Mouse (Mus musculus) kidney, adult 9 months (tissue): ENCODE measurements around the gene Blnk.

ENCODE experiments used
- DNase-seq: peaks from one replicate; pipeline ENCODE4 v3.0.0; 2022

The Blnk gene

DNA sequence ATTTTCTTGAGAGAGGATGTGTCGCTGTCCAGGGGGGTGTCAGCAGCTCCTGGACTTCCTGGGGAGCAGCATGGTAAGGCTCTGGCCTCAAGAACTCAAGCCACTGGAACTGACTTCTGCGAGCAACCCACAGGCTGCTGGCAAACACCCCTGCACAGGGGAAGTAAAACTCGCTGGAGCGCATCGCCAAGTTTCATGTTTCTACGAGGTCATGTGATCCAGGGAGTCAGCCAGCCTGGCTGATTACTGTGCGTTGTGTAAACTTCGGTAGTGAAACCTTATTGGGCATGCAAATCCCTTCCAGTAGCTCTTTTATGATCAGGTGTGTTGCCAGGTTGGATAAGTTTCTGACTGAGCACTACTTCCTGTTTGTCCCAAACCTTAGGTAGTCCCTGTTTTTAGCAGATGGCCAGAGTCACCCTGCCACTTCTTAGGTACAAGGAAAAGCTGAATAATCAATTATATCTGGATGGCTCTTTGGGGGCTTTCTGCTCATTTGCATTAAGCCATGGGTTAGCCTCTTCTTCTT, at the start of gene Blnk:
Blnk (minus strand) TSS at position 479 of the 529 bp plus-strand sequence.
- DNase-seq = peak; percentile 92

DNA sequence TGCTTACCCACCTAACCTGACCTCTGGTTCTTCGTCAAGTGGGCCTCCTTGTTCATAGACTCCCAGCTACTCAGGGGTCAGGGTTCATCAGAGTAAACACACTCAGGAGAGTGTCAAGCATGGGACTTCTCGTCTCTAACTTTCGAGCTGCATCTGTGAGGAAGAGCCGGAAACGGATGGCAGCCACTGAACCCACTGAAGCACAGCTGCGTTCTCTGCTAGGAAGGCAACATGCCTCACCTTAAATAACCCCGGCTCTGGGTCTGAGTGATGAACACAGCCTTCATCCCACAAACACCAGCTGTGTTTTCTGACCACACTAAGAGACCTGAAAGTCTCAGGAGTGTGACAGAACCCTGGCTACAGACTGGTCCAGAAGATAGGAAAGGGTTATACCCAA, 44.8 kb upstream of the Blnk start:
- DNase-seq = no peak

DNA sequence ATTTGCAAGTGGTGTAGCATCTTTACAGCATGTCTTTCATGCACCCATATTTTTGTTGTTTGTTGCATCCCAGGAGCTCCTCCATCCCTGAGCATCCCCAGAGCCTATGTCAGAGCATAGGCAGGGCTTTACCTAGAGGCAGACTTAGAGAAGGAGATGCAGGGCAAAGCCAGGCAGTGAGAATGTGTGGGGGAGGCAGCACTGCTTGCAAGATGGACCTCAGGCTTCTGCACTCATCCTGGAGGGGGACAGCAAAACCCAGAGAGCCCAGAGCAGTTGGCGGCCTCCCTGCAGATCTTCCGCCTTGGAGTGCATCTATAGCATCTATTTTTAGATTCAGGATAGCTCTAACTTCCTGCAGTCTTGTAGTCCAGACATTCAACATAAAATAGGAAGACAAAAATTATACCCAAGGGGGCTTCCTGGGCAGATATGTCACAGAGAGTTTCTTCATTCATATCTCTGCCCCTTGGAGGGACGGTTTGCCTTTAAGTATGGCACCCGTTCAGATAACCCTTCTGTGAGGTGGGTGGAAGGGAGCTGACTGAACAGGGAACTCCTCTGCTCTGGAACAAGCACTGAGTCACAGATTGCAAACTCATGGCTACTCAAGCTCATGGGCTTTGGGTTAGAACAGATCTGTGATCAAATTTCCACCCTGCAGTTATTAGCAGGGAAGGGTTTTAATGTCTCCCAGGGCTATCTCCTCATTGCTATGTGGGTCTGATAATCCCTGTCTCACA, 41.6 kb upstream of the Blnk start:
- no peak for DNase-seq

DNA sequence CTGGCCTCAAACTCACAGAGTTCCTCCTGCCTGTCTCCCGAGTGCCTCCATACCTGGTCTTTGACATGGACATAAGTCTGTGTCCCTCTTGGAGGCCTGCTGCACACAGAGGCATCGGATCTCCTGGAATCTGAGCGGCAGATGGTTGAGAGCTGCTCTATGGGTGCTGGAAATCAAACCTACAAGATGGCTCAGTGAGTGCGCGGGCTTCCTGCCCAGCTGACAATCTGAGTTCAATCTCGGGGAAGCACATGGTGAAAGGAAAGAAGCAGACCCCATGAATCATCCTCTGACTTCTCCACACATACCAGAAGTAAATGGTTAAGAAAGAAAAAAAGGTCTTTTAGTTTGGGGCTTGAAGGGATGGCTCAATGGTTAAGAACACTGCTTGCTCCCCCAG, 37.5 kb upstream of the Blnk start:
- no peak for DNase-seq

DNA sequence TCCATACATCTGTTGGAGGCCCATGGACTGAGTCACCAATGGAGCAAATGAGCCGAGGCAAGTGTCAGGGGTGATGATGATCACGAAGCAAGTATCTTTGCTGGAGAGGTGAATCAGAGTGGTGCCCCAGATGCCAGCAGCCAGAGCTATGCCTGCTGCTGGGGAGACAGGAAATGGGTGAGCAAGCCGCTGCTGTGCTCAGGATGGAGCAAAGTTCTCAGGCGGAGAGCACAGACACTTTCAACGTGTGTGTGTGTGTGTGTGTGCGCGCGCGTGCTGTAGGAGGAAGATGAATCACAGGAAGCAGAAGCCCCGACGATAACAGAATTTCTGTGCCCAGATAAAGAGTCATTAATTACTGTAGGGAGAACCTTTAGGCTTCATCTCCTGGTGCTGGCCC, 36.7 kb upstream of the Blnk start:
- no peak for DNase-seq

DNA sequence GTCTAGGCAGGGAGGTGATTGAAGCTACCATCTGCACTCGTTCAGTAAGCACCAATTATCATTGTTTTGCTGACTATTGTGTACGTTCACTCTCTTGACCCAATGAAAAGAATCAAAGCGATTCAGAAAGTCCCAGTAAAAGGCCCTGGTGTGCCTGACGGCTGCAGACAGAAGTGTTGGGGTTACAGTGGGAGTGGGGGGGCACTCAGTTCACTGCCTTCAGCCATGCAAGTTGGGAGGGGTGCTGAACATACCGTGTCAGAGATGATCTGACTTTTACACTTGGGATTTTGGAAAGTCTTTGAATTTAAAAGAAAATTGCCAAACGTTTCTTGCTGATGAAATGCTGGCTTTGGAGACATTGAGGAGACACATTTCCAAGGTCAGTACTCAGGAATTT, 35.8 kb upstream of the Blnk start:
- no peak for DNase-seq

DNA sequence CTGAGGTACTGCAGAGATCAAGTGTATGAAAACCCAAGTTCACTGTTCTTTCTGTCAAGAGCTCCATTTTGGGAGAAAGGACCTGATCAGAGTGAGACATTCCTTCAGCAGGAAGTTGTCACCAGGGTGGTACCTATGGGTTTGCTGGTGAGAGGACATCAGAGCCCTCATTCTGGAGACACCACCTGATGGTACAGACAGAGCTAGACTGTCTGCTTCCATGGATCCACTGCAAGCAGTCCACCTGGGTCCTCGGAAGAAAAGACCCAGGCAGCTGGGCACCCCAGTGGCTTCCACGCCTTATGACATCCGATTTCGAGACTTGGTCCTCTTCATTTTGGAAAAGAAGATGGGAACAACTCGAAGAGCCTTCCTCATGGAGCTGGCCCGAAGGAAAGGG, 34.9 kb upstream of the Blnk start, which contains the start of gene Dntt:
Dntt (plus strand) TSS at position 57 of the 400 bp plus-strand sequence.
- DNase-seq = no peak

DNA sequence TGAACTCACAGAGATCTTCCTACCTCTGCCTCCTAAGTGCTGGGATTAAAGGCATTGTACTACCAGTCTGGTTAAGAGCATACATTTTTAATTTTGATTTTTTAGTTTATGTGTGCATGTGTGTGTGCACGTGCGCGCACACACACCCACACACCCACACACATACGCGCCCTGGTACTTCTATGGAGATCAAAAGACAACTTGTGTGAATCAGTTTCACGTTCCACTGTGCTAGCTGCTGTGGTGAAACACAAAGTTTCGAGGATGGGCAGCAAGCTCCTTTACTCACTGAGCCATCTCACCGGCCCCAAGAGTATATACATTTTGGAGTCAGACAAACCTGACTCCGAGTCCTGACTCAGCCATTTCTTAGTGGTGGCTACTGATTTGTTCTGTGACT, 33.3 kb upstream of the Blnk start:
- DNase-seq = no peak

DNA sequence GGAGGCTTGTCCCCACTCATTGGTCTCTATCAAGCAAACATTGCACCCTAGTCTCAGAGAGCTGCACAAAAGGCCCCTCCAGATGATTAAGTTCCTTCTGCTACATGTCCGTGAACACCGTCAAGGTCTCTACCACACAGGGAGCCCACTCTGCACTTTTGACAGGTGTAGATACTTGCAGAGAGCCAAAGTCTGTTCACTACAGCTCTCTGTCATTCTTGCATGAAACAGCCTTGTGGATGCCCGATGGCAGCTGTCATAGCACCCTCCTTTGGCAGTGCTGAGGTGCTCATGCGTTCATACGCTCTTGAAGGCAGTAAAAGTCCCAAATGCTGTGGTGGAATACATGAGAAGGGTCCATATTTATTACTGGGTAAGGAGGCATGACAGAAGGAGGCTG, 32.7 kb upstream of the Blnk start:
- no peak for DNase-seq

DNA sequence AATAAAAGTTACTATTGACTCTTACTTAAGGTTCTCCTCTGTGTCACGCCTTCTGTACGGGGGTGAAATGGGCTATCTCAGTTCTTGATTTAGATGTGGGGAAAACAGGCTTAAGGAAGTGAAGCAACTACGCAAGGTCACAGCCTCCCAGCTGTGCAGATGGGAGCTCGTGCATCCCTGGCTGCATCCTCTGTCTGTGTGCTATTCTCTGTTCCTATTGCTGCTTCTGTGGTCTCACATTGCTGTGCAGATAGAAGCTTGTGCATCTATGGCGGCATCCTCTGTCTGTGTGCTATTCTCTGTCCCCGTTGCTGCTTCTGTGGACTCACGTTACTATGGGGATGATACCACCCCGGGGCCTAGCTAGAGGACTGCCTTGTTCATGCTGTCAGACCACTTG, 32.2 kb upstream of the Blnk start:
- DNase-seq = no peak

DNA sequence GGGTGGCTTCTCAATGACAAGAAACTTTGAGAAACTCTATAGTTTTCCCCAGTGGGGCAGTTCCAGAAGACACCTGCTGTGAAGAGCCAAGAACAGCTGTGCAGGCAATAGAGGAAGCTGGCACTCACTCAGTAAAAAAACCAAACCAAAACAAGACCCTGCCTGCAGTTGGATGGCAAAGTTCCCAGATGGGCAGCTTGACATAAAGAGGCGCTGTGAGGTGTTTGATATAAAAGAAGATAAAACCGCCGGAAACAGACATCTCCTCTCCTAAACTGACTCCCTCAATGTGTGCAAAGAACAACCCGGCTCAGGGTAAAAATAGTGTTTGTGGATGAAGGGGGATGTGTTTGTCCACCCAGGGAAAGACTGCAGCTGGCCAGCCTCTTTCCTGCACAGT, 27.9 kb upstream of the Blnk start:
- no peak for DNase-seq

DNA sequence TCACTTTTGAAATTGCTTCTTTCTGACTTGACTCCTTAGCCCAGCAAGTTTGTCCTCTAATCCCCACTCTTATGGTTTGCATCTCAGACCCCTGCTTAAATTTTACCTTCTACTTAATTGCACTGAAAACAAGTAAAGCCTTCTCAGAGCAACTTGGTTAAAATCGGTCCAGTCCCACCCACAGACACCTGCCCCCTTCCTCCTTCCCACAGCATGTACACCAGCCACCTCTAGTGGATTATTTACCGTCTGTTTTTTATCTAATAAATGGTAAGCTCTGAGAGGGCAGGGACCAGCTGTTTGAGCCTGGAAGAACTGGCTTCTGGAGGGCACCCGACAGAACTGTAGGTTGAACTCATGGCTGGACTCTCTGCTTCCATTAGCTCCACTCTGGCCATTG, 26.2 kb upstream of the Blnk start:
- DNase-seq = no peak

DNA sequence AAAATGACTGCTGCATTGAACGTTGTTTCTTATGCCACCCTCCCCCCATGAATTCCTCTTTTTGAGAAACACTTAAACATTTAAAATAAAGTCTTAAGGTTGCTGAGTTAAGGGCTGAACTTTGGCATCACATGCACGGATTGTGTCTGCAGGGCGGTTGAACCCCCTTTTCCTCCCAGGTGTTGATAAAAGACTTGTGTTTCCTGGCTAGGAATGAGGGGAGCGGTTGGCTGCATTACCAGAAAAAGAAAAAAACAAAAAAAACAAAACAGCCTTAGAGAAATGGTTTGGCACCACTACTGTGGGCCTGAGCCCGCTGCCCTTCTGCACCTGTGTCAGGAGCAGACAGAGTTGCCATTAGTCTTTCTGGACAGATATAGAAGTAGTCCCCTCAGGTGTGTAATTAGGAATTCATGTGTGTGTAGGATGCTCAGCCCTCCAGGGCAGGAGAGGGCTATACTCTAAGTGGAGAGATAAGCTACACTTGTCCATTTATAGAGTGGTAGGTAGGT, 24.9 kb upstream of the Blnk start:
- no peak for DNase-seq

DNA sequence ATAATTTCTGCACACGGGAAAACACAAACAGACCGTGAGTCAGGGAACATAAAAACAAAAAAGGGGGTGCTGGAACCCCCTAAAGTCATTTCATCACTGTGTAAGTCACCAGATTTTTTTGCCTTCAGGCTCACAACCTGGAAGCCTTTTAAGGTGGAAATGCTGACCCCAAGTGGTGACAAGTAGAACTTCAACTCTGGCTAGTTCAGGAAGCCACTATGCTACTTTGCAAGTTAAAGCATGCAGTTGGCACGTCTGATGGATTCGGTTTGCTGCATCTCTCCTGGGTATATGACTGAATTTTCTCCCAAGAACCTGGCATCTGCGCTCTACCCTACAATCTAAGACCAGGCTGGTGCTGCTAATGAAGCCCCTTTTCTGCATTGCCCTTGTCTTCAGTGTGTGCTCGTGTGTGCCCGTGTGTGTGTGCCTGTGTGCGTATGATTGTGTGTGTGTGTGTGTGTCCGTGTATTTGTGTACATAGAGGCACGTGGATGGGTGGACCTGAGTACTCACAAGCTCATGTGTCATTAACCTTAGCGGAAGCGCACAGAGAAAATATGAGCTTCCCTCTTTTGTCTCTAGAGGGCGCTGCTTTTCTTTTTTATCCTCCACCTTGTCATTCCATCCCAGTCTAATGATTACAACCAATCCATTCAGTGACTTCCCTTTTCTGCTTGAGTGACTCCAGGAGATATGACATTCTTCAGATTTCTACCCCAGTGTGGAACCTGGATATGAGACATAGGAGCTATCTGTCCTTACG, 21.8 kb upstream of the Blnk start:
- DNase-seq = peak; percentile 65

DNA sequence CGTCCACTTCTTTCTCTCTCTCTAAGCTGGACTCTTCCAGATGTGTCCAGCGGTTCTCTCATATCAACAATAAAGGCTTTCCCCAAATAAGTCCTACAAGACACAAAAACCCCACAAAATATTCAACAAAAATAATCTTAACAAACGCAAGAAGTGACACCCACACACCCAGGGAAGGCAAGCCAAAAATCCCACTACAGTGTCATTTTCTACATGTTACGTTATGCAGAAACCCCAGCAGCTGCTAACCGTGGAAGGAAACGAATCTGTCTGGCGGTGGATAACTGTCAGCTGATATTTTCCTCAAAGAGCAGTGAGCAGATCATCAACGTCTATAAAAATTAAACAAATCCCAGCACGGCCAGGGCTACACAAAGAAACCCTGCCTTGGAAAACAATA, 19.7 kb upstream of the Blnk start:
- DNase-seq = no peak

DNA sequence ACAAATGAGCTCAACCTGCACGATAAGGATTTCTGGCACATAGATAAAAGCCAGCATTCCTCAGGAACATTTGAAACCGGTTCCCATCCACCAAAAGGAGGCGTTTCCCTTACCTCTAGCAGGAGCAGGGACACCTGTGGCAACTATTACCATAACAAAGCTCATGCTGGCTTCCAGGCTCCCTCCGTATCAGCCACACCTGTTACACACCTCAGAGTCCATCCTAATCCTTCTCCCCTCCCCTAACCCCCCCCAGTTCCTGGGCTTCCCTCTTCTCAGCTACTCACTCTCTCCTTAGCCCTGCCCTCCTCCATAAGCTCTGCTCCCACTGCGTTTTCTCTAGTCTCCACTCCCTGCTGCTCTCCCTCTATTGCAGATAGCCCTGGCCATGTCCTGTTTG, 19.3 kb upstream of the Blnk start:
- no peak for DNase-seq

DNA sequence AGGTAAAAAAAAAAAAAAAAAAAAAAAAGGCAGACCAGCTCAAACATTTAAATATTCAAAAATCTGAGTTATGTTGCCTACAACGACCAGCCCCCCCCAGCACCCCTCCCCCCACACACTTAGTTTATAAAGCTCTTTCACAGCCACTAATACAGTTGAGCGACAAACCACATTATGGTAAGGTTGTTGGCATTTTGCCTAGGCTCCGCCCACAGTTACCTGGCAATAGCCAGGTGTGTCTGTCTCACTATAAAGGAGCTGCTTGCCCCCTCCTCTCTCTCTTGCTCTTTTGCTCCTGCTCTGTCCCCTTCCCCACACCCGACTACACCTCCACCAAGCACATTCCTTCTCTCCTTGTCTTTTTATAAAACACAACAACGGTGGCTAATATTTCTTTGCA, 17.3 kb upstream of the Blnk start:
- DNase-seq = no peak

DNA sequence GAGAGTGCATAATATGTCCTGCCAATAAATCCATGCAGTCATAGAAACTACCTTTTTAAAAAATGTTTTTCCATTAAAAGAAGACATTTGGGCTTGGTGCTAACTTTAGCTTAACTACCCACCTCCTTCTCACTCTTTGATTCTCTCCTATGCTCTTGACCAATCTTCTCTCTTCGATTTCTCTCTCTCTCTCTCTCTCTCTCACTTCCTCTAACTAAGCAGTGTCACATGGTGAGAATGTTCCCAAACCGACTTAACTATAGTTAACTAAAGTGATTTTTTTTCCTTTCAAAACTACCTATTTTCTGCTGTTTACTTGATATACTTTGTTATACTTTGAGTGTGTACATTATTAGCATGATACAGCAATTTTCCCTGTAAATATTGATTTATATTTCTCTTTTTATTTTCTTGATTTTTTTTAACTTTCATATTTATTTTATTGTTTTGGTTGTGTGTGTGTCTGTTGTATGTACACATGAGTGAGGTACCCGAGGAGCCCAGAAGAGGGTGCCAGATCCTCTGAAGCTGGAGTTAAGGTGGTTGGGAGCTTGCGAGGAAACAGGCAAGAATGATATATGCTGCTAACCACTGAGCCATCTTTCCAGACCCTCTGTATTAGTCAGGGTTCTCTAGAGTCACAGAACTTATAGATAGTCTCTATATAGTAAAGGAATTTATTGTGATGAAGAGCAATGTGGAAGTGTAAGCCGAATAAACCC, 14.5 kb upstream of the Blnk start:
- DNase-seq = no peak

DNA sequence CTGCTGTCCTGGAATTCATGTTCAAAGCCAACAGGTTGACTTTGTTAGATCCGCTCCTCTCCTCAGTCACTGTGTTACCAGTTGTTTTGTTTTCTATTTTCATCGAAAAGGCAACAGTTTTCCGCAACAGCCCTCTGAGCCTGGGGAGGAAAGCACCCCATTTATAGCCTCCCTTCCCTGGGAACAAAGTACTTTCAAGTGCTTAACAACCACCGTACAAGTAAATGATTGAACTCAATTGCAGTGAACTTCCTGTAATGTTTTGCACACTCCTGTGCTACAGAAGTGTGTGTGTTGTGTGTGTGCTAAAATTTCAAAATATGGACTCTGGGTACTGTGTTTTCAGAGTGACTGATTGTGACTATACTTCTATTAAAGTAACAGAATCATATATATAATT, 13.4 kb upstream of the Blnk start:
- DNase-seq = no peak

DNA sequence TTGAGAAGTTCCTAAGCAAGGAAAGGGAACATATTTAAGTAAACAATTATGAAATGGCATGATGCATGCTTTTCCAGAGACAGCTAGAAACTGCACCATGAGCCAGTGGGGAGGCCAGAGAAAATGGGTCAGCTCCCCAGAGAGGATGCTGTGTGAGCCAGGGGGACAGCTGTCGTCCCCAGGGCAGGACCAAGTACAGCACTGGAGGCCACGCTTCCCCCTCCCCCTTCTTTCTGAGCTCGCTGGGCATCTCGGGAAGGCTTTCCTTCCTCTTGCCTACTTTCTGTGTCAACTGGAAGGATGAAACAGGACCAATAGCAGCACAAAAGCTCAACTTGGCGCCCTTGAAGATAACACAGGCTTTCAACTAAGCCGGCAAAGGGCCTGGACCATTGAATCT, 13.0 kb upstream of the Blnk start:
- no peak for DNase-seq

DNA sequence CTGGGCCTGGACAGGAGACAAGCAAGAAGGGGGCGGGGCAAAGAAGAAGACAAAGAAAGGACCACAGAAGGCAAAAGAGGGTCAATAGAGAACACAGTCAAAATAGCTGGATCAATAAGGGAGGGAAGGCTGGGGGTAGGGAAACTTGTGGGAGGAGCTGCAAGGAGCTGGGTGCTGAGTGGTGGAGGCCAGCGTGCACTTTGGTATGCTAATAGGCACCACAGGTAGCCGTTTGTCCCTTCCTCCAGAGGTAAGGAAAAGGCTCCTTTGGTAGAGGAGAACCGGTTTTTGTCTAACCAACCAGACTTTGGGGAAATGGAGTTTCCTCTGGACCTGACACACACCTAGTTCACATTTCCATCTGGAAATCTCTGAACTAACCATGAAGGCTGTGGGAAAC, 12.3 kb upstream of the Blnk start:
- no peak for DNase-seq

DNA sequence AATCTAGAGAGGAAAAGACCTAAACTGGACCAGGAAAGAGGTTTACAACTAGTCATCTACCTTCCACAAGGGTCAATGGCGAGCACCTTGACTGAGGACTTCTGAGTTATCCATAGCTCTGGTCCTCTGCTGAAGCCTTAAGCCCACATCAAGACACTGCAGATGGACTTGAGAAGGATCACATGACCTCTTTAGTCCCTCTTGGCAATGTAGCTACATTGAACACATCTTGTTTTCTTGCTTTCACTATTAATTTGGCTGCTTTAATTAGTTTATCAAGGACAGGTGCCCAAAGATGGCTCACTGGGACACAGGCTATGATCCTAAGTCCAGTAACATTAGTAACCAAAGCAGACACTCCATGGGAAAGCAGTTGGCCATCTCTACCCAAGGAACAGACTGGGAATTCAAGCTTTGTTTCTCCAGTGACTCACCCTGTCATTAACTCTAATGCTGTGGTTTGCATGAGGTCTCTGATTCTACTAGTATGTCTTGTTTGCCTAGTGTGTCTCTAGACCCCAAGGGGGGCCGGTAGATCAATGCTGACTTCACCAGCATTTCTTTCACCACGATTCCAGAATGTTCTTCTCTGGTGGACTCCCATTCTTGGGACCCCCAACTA, 9.5 kb upstream of the Blnk start:
- DNase-seq = no peak

DNA sequence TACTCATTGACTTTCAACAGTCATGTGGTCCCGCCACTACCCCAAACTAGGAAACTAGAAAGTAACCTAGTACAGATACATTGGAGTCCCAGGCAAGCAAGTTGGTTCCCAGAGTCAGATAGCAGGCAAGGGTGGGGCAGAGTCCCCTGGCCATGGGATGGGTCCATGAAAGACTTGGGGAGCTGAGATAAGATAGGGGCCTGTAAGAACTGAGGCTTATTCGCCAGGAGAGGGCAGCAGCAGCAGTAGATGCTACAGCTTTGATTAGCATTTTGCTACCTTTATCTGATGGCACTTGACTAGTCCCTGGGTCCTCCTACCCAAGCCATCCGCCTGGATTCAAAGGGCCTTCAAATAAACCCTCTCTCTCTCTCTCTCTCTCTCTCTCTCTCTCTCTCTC, 5.2 kb upstream of the Blnk start:
- no peak for DNase-seq
